Mouse (Mus musculus) small intestine, adult 10 weeks (tissue): ENCODE measurements around the gene Zfp213. TPM values are rescaled to one million over a fixed set of nuclear protein-coding genes. Genes with fewer than 3 reads are reported as not detected.

Source experiments
- polyA plus RNA-seq: library from polyadenylated mRNA; stranded (reverse); fragments of 350-450 nt; fragmentation: Illumina TruSeq; extraction: RNeasy Lipid Tissue Mini Kit (QIAGEN cat#74804); gene quantifications from one replicate; pipeline ENCODE4 v1.2.3, GENCODE M21; 2014; ENCODE audit warnings: low replicate concordance

Gene Zfp213
- 0.33 TPM for polyA plus RNA-seq

DNA sequence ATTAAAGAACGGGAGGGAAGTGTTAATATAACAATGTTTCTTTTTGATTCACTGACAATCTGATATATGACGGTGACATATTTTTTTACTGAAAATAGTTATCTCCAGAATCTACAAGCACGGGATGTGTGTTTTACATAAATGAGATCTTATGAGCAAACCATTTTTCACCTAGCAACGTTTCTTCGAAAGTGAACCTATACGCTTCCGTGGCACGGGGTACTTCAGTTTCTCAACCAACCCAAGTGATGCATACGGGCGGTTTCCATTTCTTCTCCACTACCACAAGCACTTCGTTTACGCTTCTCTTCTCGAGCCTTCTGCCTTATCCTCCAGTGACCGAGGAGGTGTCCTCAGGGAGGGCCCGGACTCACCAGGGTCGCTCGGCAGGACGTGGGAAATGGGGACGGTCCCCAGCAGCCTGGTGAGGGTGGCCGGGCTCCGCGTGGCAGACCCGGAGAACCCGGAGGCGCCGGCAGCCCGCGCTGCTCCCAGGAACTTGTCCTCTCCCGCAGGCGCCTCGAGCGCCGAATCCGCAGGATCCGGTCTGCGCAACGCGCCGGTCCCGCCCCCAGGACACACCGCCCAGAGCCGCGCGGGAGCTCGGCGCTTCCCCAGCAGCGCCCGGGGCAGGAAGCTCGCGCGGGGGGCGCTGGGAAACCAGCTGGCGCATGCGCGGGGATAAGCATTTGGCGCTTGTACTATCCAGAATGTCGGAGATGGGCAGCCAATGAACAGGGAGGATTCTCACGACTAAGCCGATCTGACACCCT, at the start of gene Zfp213:
Gene Zfp213, minus strand, starts transcription at position 644 of the 773 bp plus-strand sequence.

DNA sequence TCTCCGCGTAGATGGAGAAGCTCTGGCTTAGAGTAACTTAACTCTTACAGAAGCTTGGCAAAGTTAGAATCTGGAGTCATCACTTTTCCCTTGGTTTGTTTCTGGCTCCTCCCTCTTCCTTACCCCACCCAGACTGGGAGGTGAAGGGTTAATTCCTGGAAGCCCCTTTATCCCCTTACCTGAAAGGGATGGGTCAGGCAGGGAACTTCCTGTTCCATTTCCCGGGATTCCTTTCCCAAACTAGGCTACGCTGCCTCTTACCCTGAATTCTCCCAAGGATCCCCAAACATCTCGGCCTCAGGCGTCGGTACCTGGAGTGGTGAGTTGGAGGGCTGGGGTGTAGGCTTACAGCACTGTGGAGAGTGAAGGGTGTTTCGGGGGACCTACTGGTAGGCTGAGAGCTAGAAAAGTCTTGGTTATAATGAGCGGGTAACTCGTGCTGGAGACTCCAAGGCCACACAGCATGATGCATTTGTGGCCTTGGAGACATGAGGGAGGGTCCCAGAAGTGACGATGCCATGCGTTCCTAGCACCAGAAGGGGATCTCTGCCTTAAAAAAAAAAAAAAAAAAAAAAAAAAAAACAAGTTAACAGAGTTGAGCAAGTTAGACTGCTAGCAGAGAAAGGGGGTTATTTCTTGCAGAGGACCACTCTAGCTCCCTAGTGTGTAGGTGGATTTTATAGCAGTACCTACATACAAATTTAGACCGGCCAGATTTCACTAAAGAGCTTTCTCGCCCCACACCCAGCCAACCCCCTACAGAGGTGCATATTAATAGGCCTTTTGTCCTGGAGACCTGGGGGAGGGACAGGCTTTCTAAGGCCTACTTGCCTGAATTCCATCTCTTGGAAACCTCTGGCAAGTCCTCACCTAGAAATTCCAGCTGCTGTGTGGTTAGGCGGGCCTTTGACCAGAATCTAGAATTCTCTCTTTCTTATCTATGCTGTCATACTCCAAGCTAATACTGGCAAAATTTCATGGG, 36.9 kb upstream of the Zfp213 start, which contains the start of gene Zscan10:
Gene Zscan10, plus strand, starts transcription at position 216 of the 982 bp plus-strand sequence.

DNA sequence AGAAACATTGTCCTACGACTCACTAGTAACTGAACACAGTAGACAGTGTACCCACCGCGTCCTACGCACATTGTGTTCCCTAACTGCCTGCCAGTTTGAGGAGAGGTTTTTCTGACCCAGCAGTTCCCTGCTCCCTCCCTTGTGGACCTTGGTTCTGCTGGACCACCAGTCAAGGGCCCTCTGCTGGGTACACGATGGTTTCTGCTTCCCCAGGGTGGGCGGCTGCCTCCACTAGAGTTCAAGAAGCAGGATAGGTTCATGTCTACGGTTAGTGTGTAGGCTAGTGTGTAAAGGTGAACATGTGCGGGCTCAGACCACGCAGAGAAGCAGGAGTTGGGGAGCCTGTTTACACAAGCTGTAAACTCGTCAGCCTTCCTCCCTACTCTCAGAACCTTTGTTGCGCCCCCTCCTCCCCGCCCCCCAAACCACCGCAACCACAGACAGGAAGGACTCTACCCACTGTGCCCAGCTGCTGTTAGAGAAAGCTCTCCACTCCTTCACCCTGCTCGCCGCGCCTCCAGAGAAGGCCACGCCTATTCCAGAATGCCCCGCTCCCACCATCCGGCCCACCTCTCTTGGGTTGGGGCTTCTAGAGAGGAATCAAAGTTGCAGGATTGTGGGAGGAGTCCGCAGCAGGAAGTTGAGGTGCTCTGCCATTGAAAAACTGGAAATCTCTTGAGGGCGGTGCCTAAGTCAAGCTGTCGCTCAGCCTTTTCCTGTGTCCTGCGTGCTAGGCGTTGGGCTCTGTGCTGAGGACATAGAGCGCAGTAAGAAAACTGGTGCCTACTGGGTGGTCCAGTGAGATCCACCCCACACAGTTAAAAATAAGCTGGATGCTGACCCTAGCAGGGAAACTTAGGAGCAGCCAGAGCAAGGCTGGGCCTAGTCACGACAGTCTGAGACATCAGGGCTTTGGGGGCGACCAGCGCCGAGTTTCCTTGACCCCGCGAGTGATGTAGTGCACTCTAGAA, 34.8 kb upstream of the Zfp213 start, which contains the start of gene Zfp13:
Gene Zfp13, minus strand, starts transcription at position 906 of the 971 bp plus-strand sequence.

Other genes starting within 250 kb of the Zfp213 start
- not detected for gene Vmn2r115, start 220.5 kb downstream of the Zfp213 start, polyA plus RNA-seq
- not detected for gene Vmn2r116, start 179.6 kb downstream of the Zfp213 start, polyA plus RNA-seq
- not detected for gene Vmn2r117, start 84.5 kb downstream of the Zfp213 start, polyA plus RNA-seq
- gene Zfp13, start 35.2 kb upstream of the Zfp213 start, polyA plus RNA-seq = not detected
- gene Zscan10, start 36.6 kb upstream of the Zfp213 start, polyA plus RNA-seq = not detected
- 0.82 TPM for gene Mmp25, start 81.0 kb upstream of the Zfp213 start, polyA plus RNA-seq
- gene Bicdl2, start 96.3 kb upstream of the Zfp213 start, polyA plus RNA-seq = 0.85 TPM
- gene Hcfc1r1, start 109.4 kb upstream of the Zfp213 start, polyA plus RNA-seq = 2.0 TPM
- 3.2 TPM for gene Thoc6, start 109.6 kb upstream of the Zfp213 start, polyA plus RNA-seq
- not detected for gene Tnfrsf12a, start 113.2 kb upstream of the Zfp213 start, polyA plus RNA-seq
- not detected for gene Cldn6, start 115.0 kb upstream of the Zfp213 start, polyA plus RNA-seq
- gene Cldn9, start 119.8 kb upstream of the Zfp213 start, polyA plus RNA-seq = not detected
- not detected for gene 1520401A03Rik, start 158.5 kb upstream of the Zfp213 start, polyA plus RNA-seq
- 1.6 TPM for gene Pkmyt1, start 162.1 kb upstream of the Zfp213 start, polyA plus RNA-seq
- gene Paqr4, start 176.6 kb upstream of the Zfp213 start, polyA plus RNA-seq = 6.4 TPM
- not detected for gene Kremen2, start 181.6 kb upstream of the Zfp213 start, polyA plus RNA-seq
- gene Flywch1, start 207.4 kb upstream of the Zfp213 start, polyA plus RNA-seq = 0.78 TPM
- not detected for gene Flywch2, start 221.8 kb upstream of the Zfp213 start, polyA plus RNA-seq
- 109 TPM for gene Srrm2, start 226.3 kb upstream of the Zfp213 start, polyA plus RNA-seq